Mouse (Mus musculus) embryo, embryonic 9.5 days (tissue): ENCODE measurements around the gene Tmem204.

ENCODE experiments used
- DNase-seq: peaks from one replicate; pipeline ENCODE4 v3.0.0-alpha.2; 2017; ENCODE audit errors: extremely low spot score

The Tmem204 gene

GRCm38 (mm10) chr17:25014841-25015570 lies 68.4 kb downstream of the Tmem204 start:
- DNase-seq = peak; percentile 52

- peak; percentile 52 for DNase-seq
These were observed 69.5 kb downstream of the Tmem204 start for GRCm38 (mm10) chr17:25013606-25014501.
